Mouse (Mus musculus) splenic B cell, adult 2 months (primary cell): ENCODE measurements at regions not wholly inside any gene's neighbourhood (a gene's known extent, or its start where the extent isn't known, plus 50 kb on each side); places are given as distances from the start of the nearest gene placed in this dataset.

ENCODE experiments used
- DNase-seq: peaks from one replicate; pipeline ENCODE4 v3.0.0-alpha.2; 2011; ENCODE audit warnings: low read depth, low spot score
- H3K27me3 ChIP-seq: 2 replicates; pipeline ENCODE4 v1.6.1; 2012; ENCODE audit warnings: mild to moderate bottlenecking, low read length, moderate library complexity, mixed read lengths; ENCODE audit not compliant: control insufficient read depth, poor library complexity, insufficient read depth, severe bottlenecking
- H3K36me3 ChIP-seq: 2 replicates; pipeline ENCODE4 v1.6.1; 2012; ENCODE audit warnings: mild to moderate bottlenecking, low read length, moderate library complexity, mixed read lengths; ENCODE audit not compliant: control insufficient read depth, poor library complexity, insufficient read depth, severe bottlenecking

GRCm38 (mm10) chr15:59190511-59190910 lies 301.4 kb downstream of the Gm49356 start:
- no peak for DNase-seq
- Histone ChIP-seq H3K36me3 (no peaks in the 10 kb centered on the region), H3K27me3 (no peaks in the 10 kb centered on the region)

- H3K36me3 ChIP-seq, result no peaks in the 10 kb centered on the region
- H3K27me3 ChIP-seq, result no peaks in the 10 kb centered on the region
- no peak for DNase-seq
Measured at GRCm38 (mm10) chr15:59194421-59194820, 305.3 kb downstream of the Gm49356 start.

GRCm38 (mm10) chr15:59196351-59196750 lies 307.3 kb downstream of the Gm49356 start:
- DNase-seq, result no peak
- Histone ChIP-seq H3K27me3 (no peaks in the 10 kb centered on the region), H3K36me3 (no peaks in the 10 kb centered on the region)

GRCm38 (mm10) chr15:59197455-59198391 lies 308.6 kb downstream of the Gm49356 start:
- H3K27me3 ChIP-seq, result no peaks in the 10 kb centered on the region
- H3K36me3 ChIP-seq, result no peaks in the 10 kb centered on the region
- DNase-seq, result no peak

GRCm38 (mm10) chr15:59201386-59201785 lies 312.3 kb downstream of the Gm49356 start:
- H3K27me3 ChIP-seq, result no peaks in the 10 kb centered on the region
- no peaks in the 10 kb centered on the region for H3K36me3 ChIP-seq
- DNase-seq, result no peak

- Histone ChIP-seq H3K27me3 (no peaks in the 10 kb centered on the region), H3K36me3 (no peaks in the 10 kb centered on the region)
- DNase-seq, result no peak
Measured at GRCm38 (mm10) chr15:59201894-59202670, 313.0 kb downstream of the Gm49356 start.

- DNase-seq, result no peak
- Histone ChIP-seq H3K27me3 (no peaks in the 10 kb centered on the region), H3K36me3 (no peaks in the 10 kb centered on the region)
Measured at GRCm38 (mm10) chr15:59203097-59203849, 314.2 kb downstream of the Gm49356 start.

- DNase-seq, result peak; percentile 41
- H3K27me3 ChIP-seq, result no peaks in the 10 kb centered on the region
- no peaks in the 10 kb centered on the region for H3K36me3 ChIP-seq
Measured at GRCm38 (mm10) chr15:59203850-59204625, 314.9 kb downstream of the Gm49356 start.

- no peaks in the 10 kb centered on the region for H3K36me3 ChIP-seq
- no peaks in the 10 kb centered on the region for H3K27me3 ChIP-seq
- DNase-seq, result no peak
Measured at GRCm38 (mm10) chr15:59205091-59205490, 316.0 kb downstream of the Gm49356 start.

- H3K27me3 ChIP-seq, result no peaks in the 10 kb centered on the region
- H3K36me3 ChIP-seq, result no peaks in the 10 kb centered on the region
- no peak for DNase-seq
Measured at GRCm38 (mm10) chr15:59205544-59205943, 316.4 kb downstream of the Gm49356 start.

- Histone ChIP-seq H3K36me3 (no peaks in the 10 kb centered on the region), H3K27me3 (no peaks in the 10 kb centered on the region)
- no peak for DNase-seq
Measured at GRCm38 (mm10) chr15:59206636-59207035, 317.5 kb downstream of the Gm49356 start.

- DNase-seq, result no peak
Measured at GRCm38 (mm10) chr15:59207976-59208375, 318.9 kb downstream of the Gm49356 start.

GRCm38 (mm10) chr15:59212362-59212761 lies 323.3 kb downstream of the Gm49356 start:
- H3K36me3 ChIP-seq, result no peaks in the 10 kb centered on the region

More at GRCm38 (mm10) chr15:59207976-59208375, 318.9 kb downstream of the Gm49356 start:
- H3K36me3 ChIP-seq, result no peaks in the 10 kb centered on the region
- no peaks in the 10 kb centered on the region for H3K27me3 ChIP-seq

GRCm38 (mm10) chr15:59214096-59214495 lies 325.0 kb downstream of the Gm49356 start:
- DNase-seq, result no peak
- no peaks in the 10 kb centered on the region for H3K36me3 ChIP-seq
- no peaks in the 10 kb centered on the region for H3K27me3 ChIP-seq

More at GRCm38 (mm10) chr15:59212362-59212761, 323.3 kb downstream of the Gm49356 start:
- no peaks in the 10 kb centered on the region for H3K27me3 ChIP-seq
- DNase-seq, result no peak
